Mouse (Mus musculus) liver, embryonic 16.5 days (tissue): ENCODE results near the gene Enthd1. TPM values are rescaled to one million over a fixed set of nuclear protein-coding genes. Genes with fewer than 3 reads are reported as not detected.

Source experiments
- ATAC-seq: fragments of 200-750 bp; cut with Nextera tagmentation; 2 replicates; pipeline ENCODE4 v1.8.0; 2017; ENCODE audit warnings: low read depth, mild to moderate bottlenecking, moderate number of reproducible peaks, moderate library complexity
- H3K27ac ChIP-seq: fragments of 300-500 bp; sonication (generic); 2 replicates; pipeline ENCODE4 v1.5.1; 2014; ENCODE audit warnings: mild to moderate bottlenecking, low read length
- H3K27me3 ChIP-seq: fragments of 300-500 bp; sonication (generic); 2 replicates; pipeline ENCODE4 v1.6.1; 2014; ENCODE audit warnings: low read depth, low read length, mixed read lengths; ENCODE audit not compliant: control insufficient read depth, insufficient read depth
- H3K36me3 ChIP-seq: fragments of 300-500 bp; sonication (generic); 2 replicates; pipeline ENCODE4 v1.6.1; 2014; ENCODE audit warnings: mild to moderate bottlenecking; ENCODE audit not compliant: control insufficient read depth, insufficient read depth
- H3K4me1 ChIP-seq: fragments of 300-500 bp; sonication (generic); 2 replicates; pipeline ENCODE4 v1.6.1; 2014; ENCODE audit warnings: low read depth, low read length, mixed read lengths; ENCODE audit not compliant: control insufficient read depth
- H3K4me2 ChIP-seq: fragments of 300-500 bp; sonication (generic); 2 replicates; pipeline ENCODE4 v1.6.1; 2014; ENCODE audit warnings: low read depth, low read length, mixed read lengths
- H3K4me3 ChIP-seq: fragments of 300-500 bp; sonication (generic); 2 replicates; pipeline ENCODE4 v1.5.1; 2014; ENCODE audit warnings: low read depth, mild to moderate bottlenecking, low read length
- H3K9ac ChIP-seq: fragments of 300-500 bp; sonication (generic); 2 replicates; pipeline ENCODE4 v1.6.1; 2014; ENCODE audit warnings: low read depth, low read length
- H3K9me3 ChIP-seq: fragments of 300-500 bp; sonication (generic); replicated peaks from 2 replicates; pipeline ENCODE4 v1.6.1; 2016; ENCODE audit warnings: low read length; ENCODE audit not compliant: control insufficient read depth
- WGBS: fragments of 180-500 bp; shearing (Covaris S2); extraction: QIAGEN DNeasy Blood & Tissue Kit; methylation state at CpG from one replicate; pipeline ENCODE4 v1.1.7; 2014; ENCODE audit not compliant: insufficient replicate concordance; 5-methylcytosine and 5-hydroxymethylcytosine counted together
- polyA plus RNA-seq: library from polyadenylated mRNA; unstranded; fragments of >200 nt; fragmentation: Nextera tagmentation; extraction: Ambion mirVana; gene quantifications from 2 replicates; pipeline ENCODE4 v1.2.1, GENCODE M21; 2015

Gene Enthd1
- polyA plus RNA-seq, 1 experiment from 2014 or later = not detected

DNA sequence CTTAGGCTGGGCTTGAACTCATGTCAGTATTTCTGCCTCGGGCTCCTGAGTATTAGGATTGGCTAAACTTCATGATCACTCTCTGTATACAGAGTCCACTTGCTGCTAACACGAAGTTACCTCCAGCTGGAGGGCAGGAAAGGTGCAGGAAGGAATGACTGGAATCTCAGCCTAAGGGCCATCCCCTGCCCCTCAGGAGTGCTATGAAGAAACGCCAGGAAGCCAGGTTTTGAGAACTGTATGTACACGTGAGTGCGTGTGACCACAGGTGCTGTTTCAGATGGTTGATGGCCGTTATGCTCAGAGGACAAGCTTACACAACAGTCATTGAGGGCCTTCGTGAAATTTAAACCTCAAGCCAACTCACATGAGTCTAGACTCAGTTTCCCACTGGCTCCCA, 4.2 kb upstream of the Enthd1 start:
- 52% methylated on average over 7 of the region's 7 CpGs for whole genome bisulfite sequencing
- no peaks in the 10 kb centered on the region for H3K9me3 ChIP-seq
- no peaks in the 10 kb centered on the region for H3K4me1 ChIP-seq
- H3K4me2 ChIP-seq = no peak overlapping the region
- H3K27ac ChIP-seq = no peak overlapping the region
- H3K4me3 ChIP-seq = no peak overlapping the region
- no peak for ATAC-seq
- H3K9ac ChIP-seq = no peak overlapping the region
- H3K36me3 ChIP-seq = no peaks in the 10 kb centered on the region
- H3K27me3 ChIP-seq = peaks cover 7% of the 10 kb centered on the region

- H3K27ac ChIP-seq = no peak overlapping the region
- WGBS = 57% methylated on average over 4 of the region's 4 CpGs
- H3K27me3 ChIP-seq = peaks cover 7% of the 10 kb centered on the region
Measured at GRCm38 (mm10) chr15:80567731-80568130, 2.8 kb upstream of the Enthd1 start.

DNA sequence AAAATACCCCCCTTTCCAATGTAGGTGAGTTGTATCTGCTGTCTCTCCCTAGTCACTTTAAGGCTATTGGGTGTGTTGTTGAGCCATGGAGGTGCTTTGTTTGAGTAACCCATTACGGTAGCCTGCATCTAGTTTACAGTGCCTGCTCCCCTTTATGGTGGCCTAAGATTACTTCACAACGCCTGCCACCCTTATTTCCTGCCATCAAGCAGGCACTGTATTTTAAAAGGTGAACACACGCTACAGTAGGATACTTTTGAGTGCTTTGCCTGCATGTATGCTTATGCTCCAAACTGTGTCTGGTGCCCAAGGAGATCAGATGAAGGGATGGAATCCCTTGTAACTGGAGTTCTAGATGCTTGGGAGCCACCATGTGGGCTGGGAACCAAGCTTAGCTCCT, 2.2 kb upstream of the Enthd1 start:
- no peak overlapping the region for H3K4me3 ChIP-seq
- ATAC-seq = no peak
- no peak overlapping the region for H3K27ac ChIP-seq
- H3K9me3 ChIP-seq = no peaks in the 10 kb centered on the region
- H3K4me2 ChIP-seq = no peak overlapping the region
- peaks cover 5% of the 10 kb centered on the region for H3K27me3 ChIP-seq
- WGBS = 54% methylated on average over 3 of the region's 3 CpGs
- no peaks in the 10 kb centered on the region for H3K36me3 ChIP-seq
- H3K4me1 ChIP-seq = no peaks in the 10 kb centered on the region
- no peak overlapping the region for H3K9ac ChIP-seq

More at GRCm38 (mm10) chr15:80567731-80568130, 2.8 kb upstream of the Enthd1 start:
- Histone ChIP-seq H3K9me3 (no peaks in the 10 kb centered on the region), H3K4me3 (no peak overlapping the region), H3K4me2 (no peak overlapping the region), H3K36me3 (no peaks in the 10 kb centered on the region), H3K4me1 (no peaks in the 10 kb centered on the region), H3K9ac (no peak overlapping the region)
- no peak for ATAC-seq

DNA sequence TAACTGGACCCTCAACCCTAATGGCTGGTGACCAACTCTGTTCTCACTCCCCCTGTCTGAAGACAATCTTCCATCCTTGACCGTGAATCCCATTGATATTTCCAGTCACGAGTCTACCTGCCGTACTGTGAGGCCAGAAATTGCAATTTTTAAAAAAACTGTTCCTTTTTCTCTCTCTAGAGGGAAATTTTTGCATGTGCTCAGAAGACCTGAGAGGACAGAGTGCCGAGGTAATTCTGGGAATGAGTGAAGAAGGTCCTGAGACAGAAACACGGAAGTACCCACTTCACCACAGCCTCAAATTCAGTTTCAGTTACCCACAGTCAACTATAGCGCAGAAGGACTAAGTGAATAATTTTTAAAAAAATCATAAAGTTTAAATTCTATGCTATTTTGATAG, 1.7 kb upstream of the Enthd1 start:
- Histone ChIP-seq H3K4me2 (no peak overlapping the region), H3K9me3 (no peaks in the 10 kb centered on the region), H3K4me3 (no peak overlapping the region), H3K9ac (no peak overlapping the region), H3K27me3 (peaks cover under 1% of the 10 kb centered on the region), H3K36me3 (no peaks in the 10 kb centered on the region), H3K4me1 (no peaks in the 10 kb centered on the region), H3K27ac (no peak overlapping the region)
- 67% methylated on average over 6 of the region's 6 CpGs for WGBS
- no peak for ATAC-seq

DNA sequence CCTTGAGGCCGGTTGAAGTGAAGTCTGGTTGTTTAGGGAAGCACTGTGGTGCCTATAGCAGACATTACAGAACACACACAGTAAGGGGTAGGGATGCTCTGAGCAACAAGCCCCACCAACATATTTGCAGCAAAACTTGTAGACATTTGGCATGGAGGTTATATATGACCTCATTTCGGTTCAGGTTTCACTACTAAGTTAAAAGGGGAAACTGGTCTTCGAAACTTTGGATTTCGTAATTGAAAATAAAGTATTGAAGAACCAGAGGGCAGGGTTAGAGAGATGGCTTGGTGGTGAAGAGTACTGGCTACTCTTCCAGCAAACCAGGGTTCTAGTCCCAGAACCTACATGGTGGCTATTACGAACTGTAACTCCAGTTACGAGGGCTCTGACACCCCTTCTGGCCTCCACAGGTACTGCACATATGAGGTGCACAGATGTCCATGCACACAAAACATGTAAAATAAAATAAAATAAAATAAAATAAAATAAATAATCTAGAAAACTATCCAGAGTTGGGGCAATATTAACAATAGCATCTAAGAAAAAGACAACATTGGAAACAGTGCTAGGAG, 1.2 kb downstream of the Enthd1 start:
- ATAC-seq = no peak
- Histone ChIP-seq H3K27ac (no peak overlapping the region), H3K4me3 (no peak overlapping the region), H3K36me3 (no peaks in the 10 kb centered on the region), H3K4me2 (no peak overlapping the region), H3K9me3 (no peaks in the 10 kb centered on the region), H3K27me3 (peaks cover 15% of the 10 kb centered on the region), H3K9ac (no peak overlapping the region), H3K4me1 (no peaks in the 10 kb centered on the region)
- WGBS = 68% methylated on average over 6 of the region's 6 CpGs

- peaks cover 15% of the 10 kb centered on the region for H3K27me3 ChIP-seq
- 50% methylated on average over 3 of the region's 3 CpGs for WGBS
- no peak for ATAC-seq
- no peak overlapping the region for H3K27ac ChIP-seq
- no peaks in the 10 kb centered on the region for H3K36me3 ChIP-seq
- H3K4me1 ChIP-seq = no peaks in the 10 kb centered on the region
- no peak overlapping the region for H3K4me3 ChIP-seq
- H3K4me2 ChIP-seq = no peak overlapping the region
- no peak overlapping the region for H3K9ac ChIP-seq
- H3K9me3 ChIP-seq = no peaks in the 10 kb centered on the region
Measured at GRCm38 (mm10) chr15:80562446-80562845, 2.5 kb downstream of the Enthd1 start.

GRCm38 (mm10) chr15:80560646-80561580, 4.0 kb downstream of the Enthd1 start:
- Histone ChIP-seq H3K9ac (no peak overlapping the region), H3K4me2 (no peak overlapping the region), H3K4me1 (no peaks in the 10 kb centered on the region), H3K27me3 (peaks cover 15% of the 10 kb centered on the region), H3K27ac (no peak overlapping the region), H3K4me3 (no peak overlapping the region), H3K36me3 (no peaks in the 10 kb centered on the region), H3K9me3 (no peaks in the 10 kb centered on the region)
- WGBS = 32% methylated on average over 15 of the region's 15 CpGs
- no peak for ATAC-seq

DNA sequence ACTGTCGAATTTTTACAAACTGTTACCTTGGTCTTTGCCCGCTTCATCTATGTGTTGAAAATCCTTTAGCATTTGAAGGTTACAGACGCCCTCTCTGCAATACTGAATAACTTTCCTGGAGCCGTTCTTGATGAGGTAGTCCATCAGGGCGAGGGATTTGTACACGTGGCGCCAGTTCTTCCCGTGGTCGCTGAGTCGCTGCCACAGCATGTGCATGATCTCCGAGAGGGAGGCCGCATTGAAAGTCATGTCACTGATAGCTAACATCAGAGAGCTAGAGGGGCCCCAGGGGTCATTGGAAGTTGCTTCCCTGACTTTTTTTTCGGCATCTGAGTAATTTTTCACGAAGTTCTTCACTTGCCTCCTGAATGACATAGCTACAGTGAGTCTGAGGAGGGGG, 5.0 kb downstream of the Enthd1 start:
- no peak for ATAC-seq
- Histone ChIP-seq H3K27ac (no peak overlapping the region), H3K36me3 (no peaks in the 10 kb centered on the region), H3K9ac (no peak overlapping the region), H3K4me2 (no peak overlapping the region), H3K4me1 (no peaks in the 10 kb centered on the region), H3K9me3 (no peaks in the 10 kb centered on the region), H3K27me3 (peaks cover 15% of the 10 kb centered on the region), H3K4me3 (no peak overlapping the region)
- WGBS = 32% methylated on average over 14 of the region's 14 CpGs

DNA sequence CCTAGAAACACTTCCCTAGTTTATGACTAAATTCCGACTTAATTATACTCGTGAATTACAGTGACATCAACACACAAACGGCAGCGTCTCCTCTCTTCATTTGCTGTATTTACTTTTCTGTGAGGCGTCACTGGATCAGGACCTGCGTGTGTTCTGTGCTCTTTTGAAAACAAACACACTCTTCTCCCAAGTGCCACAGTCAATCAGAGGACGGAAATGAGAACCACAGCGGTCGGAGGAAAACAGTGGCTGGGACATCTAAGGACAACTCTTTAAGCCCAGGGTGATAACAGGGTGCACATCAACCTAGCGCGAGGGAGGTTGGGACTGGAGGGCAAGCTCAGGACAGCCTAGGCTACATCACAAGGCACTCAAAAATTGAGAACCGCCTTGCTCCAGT, 5.4 kb downstream of the Enthd1 start:
- Histone ChIP-seq H3K4me2 (no peak overlapping the region), H3K4me3 (no peak overlapping the region), H3K36me3 (no peaks in the 10 kb centered on the region), H3K9ac (no peak overlapping the region), H3K4me1 (no peaks in the 10 kb centered on the region), H3K27ac (no peak overlapping the region), H3K9me3 (no peaks in the 10 kb centered on the region), H3K27me3 (peaks cover 15% of the 10 kb centered on the region)
- 37% methylated on average over 12 of the region's 12 CpGs for WGBS
- ATAC-seq = no peak
